Mouse (Mus musculus) ES-Bruce4 (cell line): ENCODE data around the gene Gm15217.

Source experiments
- CTCF ChIP-seq: IDR thresholded peaks from one replicate; pipeline ENCODE4 v1.8.1; 2011; ENCODE audit warnings: low read depth, low read length
- POLR2A ChIP-seq: IDR thresholded peaks from one replicate; pipeline ENCODE4 v1.8.1; 2011; ENCODE audit warnings: low read length; ENCODE audit not compliant: insufficient read depth

GRCm38 (mm10) chr14:46375796-46376195 is 3.4 kb upstream of the Gm15217 start:
- no peak for TF ChIP-seq CTCF
- TF ChIP-seq POLR2A, result no peak
